Mouse (Mus musculus) right cerebral cortex, postnatal 14 days (tissue): ENCODE measurements around the gene Samd4b.
A peak's percentile ranks its signal among the peaks of the same experiment; 100 is the strongest.

ENCODE experiments used
- DNase-seq: peaks from one replicate; pipeline ENCODE4 v3.0.0; 2022

Samd4b gene

GRCm38 (mm10) chr7:28440739-28441138, 157.2 kb downstream of the Samd4b start:
- DNase-seq = no peak

GRCm38 (mm10) chr7:28438771-28439170, 159.2 kb downstream of the Samd4b start:
- DNase-seq = no peak

GRCm38 (mm10) chr7:28437964-28438363, 160.0 kb downstream of the Samd4b start:
- DNase-seq = no peak

GRCm38 (mm10) chr7:28436932-28437570, 160.9 kb downstream of the Samd4b start, which contains the start of gene Gmfg:
Gene Gmfg, plus strand, starts transcription at chr7:28437447.
- peak; percentile 81 for DNase-seq

GRCm38 (mm10) chr7:28436271-28436904, 161.6 kb downstream of the Samd4b start:
- peak; percentile 100 for DNase-seq

GRCm38 (mm10) chr7:28435660-28436259, 162.2 kb downstream of the Samd4b start:
- peak; percentile 19 for DNase-seq

GRCm38 (mm10) chr7:28432252-28432651, 165.7 kb downstream of the Samd4b start:
- no peak for DNase-seq

- DNase-seq = no peak
Observed at GRCm38 (mm10) chr7:28430512-28430911, 167.4 kb downstream of the Samd4b start.

- DNase-seq = no peak
Observed at GRCm38 (mm10) chr7:28427738-28428137, 170.2 kb downstream of the Samd4b start.

GRCm38 (mm10) chr7:28423018-28423417, 174.9 kb downstream of the Samd4b start:
- no peak for DNase-seq

GRCm38 (mm10) chr7:28419416-28419815, 178.5 kb downstream of the Samd4b start:
- DNase-seq = no peak

GRCm38 (mm10) chr7:28418096-28418670, 179.8 kb downstream of the Samd4b start:
- DNase-seq = no peak

GRCm38 (mm10) chr7:28417368-28417767, 180.6 kb downstream of the Samd4b start:
- no peak for DNase-seq

- DNase-seq = no peak
Observed at GRCm38 (mm10) chr7:28412826-28413225, 185.1 kb downstream of the Samd4b start.

- no peak for DNase-seq
Observed at GRCm38 (mm10) chr7:28410841-28411475, 187.0 kb downstream of the Samd4b start.

- DNase-seq = no peak
Observed at GRCm38 (mm10) chr7:28401942-28402341, 196.0 kb downstream of the Samd4b start.

GRCm38 (mm10) chr7:28401030-28401429, 196.9 kb downstream of the Samd4b start:
- no peak for DNase-seq

- no peak for DNase-seq
Observed at GRCm38 (mm10) chr7:28398696-28399340, 199.1 kb downstream of the Samd4b start.

GRCm38 (mm10) chr7:28398000-28398399, 199.9 kb downstream of the Samd4b start:
- DNase-seq = no peak

- no peak for DNase-seq
Observed at GRCm38 (mm10) chr7:28395425-28395824, 202.5 kb downstream of the Samd4b start.

GRCm38 (mm10) chr7:28393272-28393951, 204.5 kb downstream of the Samd4b start:
- DNase-seq = no peak
